Mouse (Mus musculus) kidney, embryonic 15.5 days (tissue): ENCODE measurements around the gene Leng1. TPM values are rescaled to one million over a fixed set of nuclear protein-coding genes. Genes with fewer than 3 reads are reported as not detected.
A peak's percentile ranks its signal among the peaks of the same experiment; 100 is the strongest.

Experiments
- ATAC-seq: fragments of 200-750 bp; cut with Nextera tagmentation; replicated peaks from 2 replicates; pipeline ENCODE4 v1.8.0; 2017; ENCODE audit warnings: moderate TSS enrichment; ENCODE audit not compliant: low FRiP score
- H3K27ac ChIP-seq: fragments of 300-500 bp; sonication (generic); 2 replicates; pipeline ENCODE4 v1.5.1; 2015; ENCODE audit warnings: mild to moderate bottlenecking, inconsistent platforms
- H3K27me3 ChIP-seq: fragments of 300-500 bp; sonication (generic); 2 replicates; pipeline ENCODE4 v1.6.1; 2015; ENCODE audit warnings: inconsistent platforms
- H3K36me3 ChIP-seq: fragments of 300-500 bp; sonication (generic); 2 replicates; pipeline ENCODE4 v1.6.1; 2015; ENCODE audit warnings: inconsistent platforms
- H3K4me1 ChIP-seq: fragments of 300-500 bp; sonication (generic); 2 replicates; pipeline ENCODE4 v1.6.1; 2015; ENCODE audit warnings: inconsistent platforms
- H3K4me2 ChIP-seq: fragments of 300-500 bp; sonication (generic); 2 replicates; pipeline ENCODE4 v1.6.1; 2015; ENCODE audit warnings: moderate library complexity, mild to moderate bottlenecking, inconsistent platforms
- H3K4me3 ChIP-seq: fragments of 300-500 bp; sonication (generic); replicated peaks from 2 replicates; pipeline ENCODE4 v1.5.1; 2015; ENCODE audit warnings: mild to moderate bottlenecking, inconsistent platforms
- H3K9ac ChIP-seq: fragments of 300-500 bp; sonication (generic); 2 replicates; pipeline ENCODE4 v1.6.1; 2015; ENCODE audit warnings: mild to moderate bottlenecking, inconsistent platforms
- H3K9me3 ChIP-seq: fragments of 300-500 bp; sonication (generic); replicated peaks from 2 replicates; pipeline ENCODE4 v1.6.1; 2016; ENCODE audit warnings: inconsistent platforms
- WGBS: fragments of 180-500 bp; shearing (Covaris S2); methylation state at CpG from one replicate; pipeline ENCODE4 v1.1.7; 2015; ENCODE audit warnings: mixed read lengths; 5-methylcytosine and 5-hydroxymethylcytosine counted together
- microRNA-seq: library from miRNA; unstranded; fragments of <30 nt; microRNA quantifications from one replicate; pipeline ENCODE4, GENCODE M21; 2016
- polyA plus RNA-seq: library from polyadenylated mRNA; unstranded; fragments of >200 nt; fragmentation: Nextera tagmentation; extraction: Ambion mirVana; gene quantifications from 2 replicates; pipeline ENCODE4 v1.2.1, GENCODE M21; 2015

Leng1 gene
- polyA plus RNA-seq, 1 experiment from 2014 or later: 18.7 TPM

- no peak within 1 kb of the TSS for H3K27ac ChIP-seq
- ATAC-seq: no peak
- no peak within 1 kb of the TSS for H3K9ac ChIP-seq
- H3K4me3 ChIP-seq: peak within 1 kb of the TSS; percentile 72
- H3K36me3 ChIP-seq: peaks cover 24% of the 10 kb centered on the region
- no peaks in the 10 kb centered on the region for H3K9me3 ChIP-seq
- 81% methylated on average over 4 of the region's 4 CpGs for WGBS
- H3K27me3 ChIP-seq: no peaks in the 10 kb centered on the region
- H3K4me1 ChIP-seq: peaks cover 9% of the 10 kb centered on the region
- peak within 1 kb of the TSS; percentile 68 for H3K4me2 ChIP-seq
Measured at GRCm38 (mm10) chr7:3616057-3616388, 49.6 kb downstream of the Leng1 start, which contains the start of gene Oscar. Oscar (minus strand) TSS chr7:3616157.

- peaks cover 12% of the 10 kb centered on the region for H3K4me1 ChIP-seq
- no peak overlapping the region for H3K4me2 ChIP-seq
- no peak for ATAC-seq
- 75% methylated on average over 3 of the region's 3 CpGs for WGBS
- H3K9me3 ChIP-seq: no peaks in the 10 kb centered on the region
- no peak overlapping the region for H3K4me3 ChIP-seq
- peaks cover 4% of the 10 kb centered on the region for H3K36me3 ChIP-seq
- no peaks in the 10 kb centered on the region for H3K27me3 ChIP-seq
- no peak overlapping the region for H3K9ac ChIP-seq
- H3K27ac ChIP-seq: no peak overlapping the region
Measured at GRCm38 (mm10) chr7:3614021-3614420, 51.6 kb downstream of the Leng1 start.

GRCm38 (mm10) chr7:3611006-3611405 is 54.6 kb downstream of the Leng1 start:
- ATAC-seq: no peak
- Histone ChIP-seq H3K27me3 (no peaks in the 10 kb centered on the region), H3K9ac (no peak overlapping the region), H3K4me2 (no peak overlapping the region), H3K36me3 (no peaks in the 10 kb centered on the region), H3K4me3 (no peak overlapping the region), H3K9me3 (no peaks in the 10 kb centered on the region), H3K27ac (no peak overlapping the region), H3K4me1 (peaks cover 5% of the 10 kb centered on the region; the same call in 1 of the 2 replicates)
- WGBS: 89% methylated on average over 13 of the region's 13 CpGs

GRCm38 (mm10) chr7:3610437-3610836 is 55.2 kb downstream of the Leng1 start:
- H3K9ac ChIP-seq: no peak overlapping the region
- no peaks in the 10 kb centered on the region for H3K36me3 ChIP-seq
- H3K27ac ChIP-seq: no peak overlapping the region
- no peak for ATAC-seq
- WGBS: 77% methylated on average over 3 of the region's 3 CpGs
- H3K4me3 ChIP-seq: no peak overlapping the region
- no peaks in the 10 kb centered on the region for H3K27me3 ChIP-seq
- peaks cover 5% of the 10 kb centered on the region; the same call in 1 of the 2 replicates for H3K4me1 ChIP-seq
- H3K4me2 ChIP-seq: no peak overlapping the region
- no peaks in the 10 kb centered on the region for H3K9me3 ChIP-seq

Small RNA genes lying within 50 kb of the gene (microRNA-seq; reads per million reads assigned to microRNA genes)
- 1.9 reads per million, percentile 9 among the genes with 10 or more reads in this experiment for gene Mir3572

Other genes with a start within 250 kb of the Leng1 start
- gene Cacng6, start 241.6 kb downstream of the Leng1 start, polyA plus RNA-seq: 0.62 and 1.5 TPM in 2 replicates
- gene Tarm1, start 163.2 kb downstream of the Leng1 start, polyA plus RNA-seq: 0.12 and 0.17 TPM in 2 replicates
- 0.59 TPM in 1 of 2 replicates, not detected in the other for gene Oscar, start 49.7 kb downstream of the Leng1 start, polyA plus RNA-seq
- 500 and 505 TPM in 2 replicates for gene Ndufa3, start 48.5 kb downstream of the Leng1 start, polyA plus RNA-seq
- gene Tfpt, start 35.9 kb downstream of the Leng1 start, polyA plus RNA-seq: 22.6 and 23.9 TPM in 2 replicates
- 110 and 116 TPM in 2 replicates for gene Prpf31, start 35.9 kb downstream of the Leng1 start, polyA plus RNA-seq
- gene Cnot3, start 20.6 kb downstream of the Leng1 start, polyA plus RNA-seq: 60.6 and 66.5 TPM in 2 replicates
- gene Tmc4, start 11.7 kb upstream of the Leng1 start, polyA plus RNA-seq: 20.4 and 23.9 TPM in 2 replicates
- gene Tsen34, start 27.0 kb upstream of the Leng1 start, polyA plus RNA-seq: 274 and 286 TPM in 2 replicates
- gene Mboat7, start 27.7 kb upstream of the Leng1 start, polyA plus RNA-seq: 56.9 and 59.6 TPM in 2 replicates
- gene Rps9, start 38.2 kb upstream of the Leng1 start, polyA plus RNA-seq: 1,518 and 1,652 TPM in 2 replicates
- 0.68 and 1.1 TPM in 2 replicates for gene Pirb, start 54.6 kb upstream of the Leng1 start, polyA plus RNA-seq
- gene Gm15448, start 159.8 kb upstream of the Leng1 start, polyA plus RNA-seq: not detected in 2 replicates
- gene Pira2, start 179.2 kb upstream of the Leng1 start, polyA plus RNA-seq: 0.13 and 0.38 TPM in 2 replicates
- gene Gm14548, start 232.3 kb upstream of the Leng1 start, polyA plus RNA-seq: 0.36 TPM in 1 of 2 replicates, not detected in the other
- gene Lilra6, start 249.7 kb upstream of the Leng1 start, polyA plus RNA-seq: 0.08 and 0.25 TPM in 2 replicates